Mouse (Mus musculus) lung, postnatal 10 days (tissue): ENCODE measurements at regions not wholly inside any gene's neighbourhood (a gene's known extent, or its start where the extent isn't known, plus 50 kb on each side); places are given as distances from the start of the nearest gene placed in this dataset.

ENCODE experiments used
- DNase-seq: peaks from one replicate; pipeline ENCODE4 v3.0.0; 2021

- DNase-seq = no peak
These were observed 158.1 kb upstream of the Bmper start for GRCm38 (mm10) chr9:23064811-23065210.

- DNase-seq = no peak
These were observed 154.6 kb upstream of the Bmper start for GRCm38 (mm10) chr9:23068101-23068791.

- DNase-seq = no peak
These were observed 153.7 kb upstream of the Bmper start for GRCm38 (mm10) chr9:23069161-23069560.

GRCm38 (mm10) chr9:23071006-23071405 lies 151.9 kb upstream of the Bmper start:
- peak; percentile 62 for DNase-seq

- no peak for DNase-seq
These were observed 150.1 kb upstream of the Bmper start for GRCm38 (mm10) chr9:23072741-23073140.

GRCm38 (mm10) chr9:23083562-23083961 lies 139.3 kb upstream of the Bmper start:
- DNase-seq = peak; percentile 88

GRCm38 (mm10) chr9:23089339-23089738 lies 133.5 kb upstream of the Bmper start:
- DNase-seq = no peak

- no peak for DNase-seq
These were observed 125.6 kb upstream of the Bmper start for GRCm38 (mm10) chr9:23097134-23097789.

- no peak for DNase-seq
These were observed 121.3 kb upstream of the Bmper start for GRCm38 (mm10) chr9:23101584-23101983.

- DNase-seq = peak; percentile 19
These were observed 120.7 kb upstream of the Bmper start for GRCm38 (mm10) chr9:23101990-23102796.

GRCm38 (mm10) chr9:23111500-23111899 lies 111.4 kb upstream of the Bmper start:
- DNase-seq = no peak

- no peak for DNase-seq
These were observed 107.8 kb upstream of the Bmper start for GRCm38 (mm10) chr9:23115026-23115425.

GRCm38 (mm10) chr9:23115540-23115939 lies 107.3 kb upstream of the Bmper start:
- no peak for DNase-seq

GRCm38 (mm10) chr9:23116311-23116710 lies 106.6 kb upstream of the Bmper start:
- DNase-seq = no peak

- DNase-seq = no peak
These were observed 103.1 kb upstream of the Bmper start for GRCm38 (mm10) chr9:23119811-23120210.

GRCm38 (mm10) chr9:23120814-23121213 lies 102.1 kb upstream of the Bmper start:
- DNase-seq = no peak

GRCm38 (mm10) chr9:23122524-23122923 lies 100.4 kb upstream of the Bmper start:
- no peak for DNase-seq

- DNase-seq = no peak
These were observed 99.4 kb upstream of the Bmper start for GRCm38 (mm10) chr9:23123452-23123851.

- no peak for DNase-seq
These were observed 96.8 kb upstream of the Bmper start for GRCm38 (mm10) chr9:23125761-23126704.

GRCm38 (mm10) chr9:23127338-23128017 lies 95.4 kb upstream of the Bmper start:
- no peak for DNase-seq

- DNase-seq = no peak
These were observed 94.9 kb upstream of the Bmper start for GRCm38 (mm10) chr9:23128018-23128369.

- DNase-seq = no peak
These were observed 88.9 kb upstream of the Bmper start for GRCm38 (mm10) chr9:23134006-23134405.
